Mouse (Mus musculus) lung, postnatal 10 days (tissue): Measurements from ENCODE around the gene Mrps26.
"Not testable (repeated sequence)": the region's sequence is repeated elsewhere in the genome, so short reads cannot be mapped to it uniquely, and the experiment has no call there.

ENCODE experiments used
- DNase-seq: peaks from one replicate; pipeline ENCODE4 v3.0.0; 2021

Mrps26 gene

DNA sequence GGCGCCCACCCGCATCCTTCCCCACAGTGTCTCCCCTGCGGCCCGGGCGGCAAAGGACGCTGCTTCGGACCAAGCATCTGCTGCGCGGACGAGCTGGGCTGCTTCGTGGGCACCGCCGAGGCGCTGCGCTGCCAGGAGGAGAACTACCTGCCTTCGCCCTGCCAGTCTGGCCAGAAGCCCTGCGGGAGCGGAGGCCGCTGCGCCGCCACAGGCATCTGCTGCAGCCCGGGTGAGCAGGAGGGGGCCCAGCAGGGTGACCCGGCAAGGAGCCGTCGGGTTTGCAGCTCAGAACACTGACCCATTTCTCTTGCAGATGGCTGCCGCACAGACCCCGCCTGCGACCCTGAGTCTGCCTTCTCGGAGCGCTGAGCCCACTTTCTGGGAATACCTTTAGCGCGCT, 13.0 kb downstream of the Mrps26 start:
- DNase-seq: not testable (repeated sequence)

DNA sequence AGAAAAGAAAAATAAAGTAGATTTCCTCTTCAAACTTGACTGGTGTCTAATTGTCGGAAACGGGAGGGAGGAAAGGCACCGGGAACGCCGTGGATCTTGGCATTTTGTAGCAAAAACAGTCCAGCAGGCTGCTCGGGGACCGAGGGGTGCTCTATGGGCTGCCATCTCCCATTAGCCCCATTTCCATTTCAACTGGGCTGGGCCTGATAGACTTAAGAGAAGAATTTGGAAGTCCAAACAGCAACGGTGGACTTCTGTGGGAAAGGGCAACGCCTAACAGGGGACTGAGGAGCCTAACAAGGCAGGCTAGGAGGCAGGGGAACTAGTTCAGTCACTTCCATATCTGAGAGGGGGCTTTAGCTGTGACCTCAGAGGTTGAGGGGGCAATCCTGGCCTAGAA, 13.5 kb downstream of the Mrps26 start:
- DNase-seq: no peak

DNA sequence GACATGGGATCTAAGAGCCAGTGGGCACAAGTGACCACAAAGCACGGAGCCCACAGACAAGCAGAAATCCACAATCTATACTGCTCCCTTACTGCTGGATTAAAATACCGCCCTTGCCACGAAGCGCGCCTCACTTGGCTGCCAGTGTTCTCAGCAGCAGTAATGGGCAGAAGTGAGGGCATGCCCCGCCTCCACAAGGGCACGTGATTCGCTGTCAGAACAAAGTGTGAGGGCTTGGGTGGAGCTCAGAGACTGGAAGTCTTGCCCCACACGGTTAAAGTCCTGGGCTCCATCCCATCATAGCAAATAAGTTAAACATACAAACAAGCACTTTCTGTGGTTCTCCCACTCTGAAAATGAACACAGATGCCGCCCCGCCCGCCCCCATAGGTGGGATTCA, 14.1 kb downstream of the Mrps26 start:
- peak; percentile 73 for DNase-seq

DNA sequence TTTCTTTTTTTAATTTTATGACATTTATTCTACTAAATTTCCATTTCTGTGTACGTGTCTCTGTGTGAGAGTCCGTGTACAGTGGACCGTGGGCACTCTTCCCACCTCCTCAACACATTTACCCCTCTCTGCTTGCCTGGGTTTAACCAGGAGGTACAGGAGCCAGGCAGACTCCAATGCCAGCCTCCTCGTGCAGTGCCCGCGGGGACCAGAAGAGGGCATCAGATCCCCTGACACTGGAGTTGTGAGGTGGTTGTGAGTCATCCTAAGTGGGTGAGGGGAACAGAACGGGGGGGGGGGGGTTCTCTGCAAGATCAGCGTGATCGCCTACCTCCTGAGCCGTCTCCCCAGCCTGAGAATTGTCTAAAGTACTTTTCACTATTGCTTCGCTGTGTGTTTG, 14.6 kb downstream of the Mrps26 start:
- peak; percentile 68 for DNase-seq

DNA sequence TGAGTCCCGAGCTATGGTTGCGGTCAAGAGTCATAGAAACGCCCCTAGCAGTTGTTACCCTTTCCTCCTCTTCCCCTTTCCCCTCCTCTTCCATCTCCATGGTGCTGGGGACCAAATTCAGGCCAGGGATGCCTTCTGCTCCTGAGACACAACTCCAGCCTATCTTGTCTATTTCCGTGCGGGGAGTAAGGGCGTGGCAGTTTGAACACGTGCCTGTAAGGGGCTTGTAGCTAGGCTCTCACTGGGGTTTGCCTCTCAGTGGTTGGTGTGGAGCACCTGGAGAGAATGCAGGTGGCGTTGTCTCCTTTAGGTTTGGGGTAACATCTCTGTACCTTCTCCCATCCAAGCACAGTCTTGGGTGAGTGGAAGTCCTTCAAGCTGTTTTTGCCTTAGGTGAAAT, 16.2 kb downstream of the Mrps26 start:
- DNase-seq: no peak

DNA sequence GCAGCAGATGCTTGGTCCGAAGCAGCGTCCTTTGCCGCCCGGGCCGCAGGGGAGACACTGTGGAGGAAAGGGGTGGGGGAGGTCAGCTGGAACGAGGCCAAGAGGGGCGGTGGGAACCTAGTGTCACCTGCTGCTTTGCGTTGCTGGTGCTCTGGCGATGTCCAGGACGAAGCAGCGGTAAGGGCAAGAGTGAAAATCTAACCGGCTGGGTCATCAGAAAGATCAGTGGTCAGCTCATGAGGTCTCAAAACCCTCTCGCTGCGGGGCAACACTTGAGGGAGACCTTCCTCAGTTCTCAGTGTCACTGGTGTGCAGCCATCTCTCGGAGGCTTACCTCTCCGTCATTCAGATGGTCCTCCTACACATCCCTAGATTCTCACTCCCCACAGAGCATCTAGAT, 17.7 kb downstream of the Mrps26 start:
- DNase-seq: no peak

DNA sequence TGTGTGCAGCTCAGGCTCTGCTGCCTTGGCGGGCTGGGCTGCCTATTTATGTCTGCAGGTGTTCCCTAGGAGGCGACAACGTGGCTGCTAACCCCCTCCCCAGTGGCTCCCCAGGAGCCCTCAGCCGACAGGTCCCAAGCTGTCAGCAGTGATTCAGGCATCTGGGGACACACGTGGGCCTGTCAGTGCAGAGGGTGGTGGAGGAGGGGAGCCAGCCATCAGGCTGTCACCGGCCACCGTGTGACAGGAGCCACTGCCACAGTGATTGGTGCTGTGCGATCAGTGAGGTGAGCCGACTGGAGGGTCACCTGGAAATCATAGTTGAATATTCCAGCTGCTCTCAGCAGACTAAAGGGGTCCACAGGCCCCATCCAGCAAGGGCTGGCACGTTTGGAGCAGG, 19.0 kb downstream of the Mrps26 start, which contains the start of gene Avp:
Gene Avp, minus strand, starts transcription at position 3 of the 400 bp plus-strand sequence.
- no peak for DNase-seq

DNA sequence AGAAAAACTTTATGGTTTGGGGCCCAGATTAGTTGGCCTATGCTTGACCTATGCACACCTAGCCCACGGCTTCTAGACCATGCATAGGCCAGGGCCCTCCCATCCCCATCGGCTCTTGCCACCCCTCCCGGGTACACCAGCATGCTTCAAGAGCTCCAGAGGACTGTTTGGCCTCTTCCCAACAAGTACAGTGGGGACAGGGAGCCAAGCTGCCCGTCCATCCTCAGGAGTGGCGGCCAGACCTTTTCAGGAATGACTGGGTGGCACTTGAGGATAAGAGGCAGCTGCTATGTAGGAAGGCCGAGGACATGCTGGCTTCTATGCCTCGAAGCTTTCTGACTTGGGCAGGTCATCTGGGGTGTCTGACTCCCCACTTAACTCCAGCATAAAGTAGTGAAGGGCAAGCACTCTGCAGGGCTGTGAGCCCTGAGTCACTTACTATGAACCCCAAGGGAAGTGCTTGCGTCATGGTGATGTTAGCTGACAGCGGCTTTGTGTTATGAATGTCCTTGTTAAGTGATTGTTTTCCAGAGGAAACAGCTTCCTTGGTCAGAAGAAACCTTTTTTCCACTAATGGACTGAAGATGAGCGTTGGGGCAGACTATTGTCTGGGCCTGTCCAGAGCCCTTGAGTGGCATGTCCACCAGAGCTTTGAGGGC, 20.5 kb downstream of the Mrps26 start:
- peak; percentile 50 for DNase-seq

DNA sequence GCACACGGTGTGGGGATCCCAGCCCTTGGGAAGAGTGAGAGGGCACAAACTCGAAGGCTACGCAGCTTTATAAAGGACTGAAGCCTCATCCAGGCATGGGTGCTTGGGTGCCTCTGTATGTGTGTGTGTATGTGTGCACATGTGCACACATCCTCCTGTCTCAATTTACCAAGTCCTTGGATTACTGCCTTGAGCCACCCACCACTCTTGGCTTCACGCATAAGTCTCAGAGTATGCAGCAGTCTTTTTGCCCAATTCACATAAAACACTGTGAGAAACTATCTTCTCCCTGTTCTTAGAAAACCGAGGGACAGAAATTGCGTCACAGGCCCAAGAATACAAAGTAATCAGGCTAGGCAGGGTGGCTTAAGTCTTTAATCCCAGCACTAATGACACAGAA, 22.5 kb downstream of the Mrps26 start:
- DNase-seq: no peak

DNA sequence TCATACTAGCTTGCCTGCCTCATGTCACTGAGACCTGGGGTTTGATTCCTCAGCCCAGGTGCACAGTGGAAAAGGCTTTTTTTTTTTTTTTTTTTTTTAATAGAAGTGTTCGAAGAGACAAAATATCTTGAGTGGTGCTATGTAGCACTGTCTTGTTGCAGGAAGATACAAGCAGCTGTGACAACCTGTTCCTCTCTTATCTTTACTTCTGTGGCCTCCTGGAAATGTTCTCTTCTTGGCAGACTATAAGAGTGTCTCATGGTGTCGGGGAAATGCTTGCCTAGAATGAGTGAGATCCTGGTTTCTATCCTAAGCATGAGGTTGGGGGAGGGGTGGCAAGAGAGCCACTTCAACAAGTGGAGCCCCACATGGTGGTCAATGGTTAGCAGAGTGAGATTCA, 24.8 kb downstream of the Mrps26 start:
- DNase-seq: no peak

DNA sequence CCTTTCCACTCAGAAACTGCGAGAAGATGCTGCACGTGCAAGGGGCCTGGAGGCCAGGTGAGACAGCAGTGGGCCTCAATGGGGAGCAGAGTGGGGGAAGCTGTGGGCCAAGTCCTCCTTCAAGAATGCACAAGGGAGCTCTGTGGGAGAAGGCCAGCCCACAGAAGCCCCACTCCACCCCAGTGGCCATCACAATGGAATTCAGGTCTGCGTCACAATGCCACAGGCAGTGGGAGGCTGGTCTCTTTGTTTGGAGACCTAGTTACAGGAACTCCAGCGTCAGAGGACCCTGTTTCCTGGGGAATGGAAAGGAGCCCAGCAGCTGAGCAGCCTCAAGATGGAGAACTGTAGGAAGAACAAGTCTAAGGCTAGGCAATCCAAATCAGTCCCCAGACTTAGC, 25.6 kb downstream of the Mrps26 start:
- DNase-seq: no peak

DNA sequence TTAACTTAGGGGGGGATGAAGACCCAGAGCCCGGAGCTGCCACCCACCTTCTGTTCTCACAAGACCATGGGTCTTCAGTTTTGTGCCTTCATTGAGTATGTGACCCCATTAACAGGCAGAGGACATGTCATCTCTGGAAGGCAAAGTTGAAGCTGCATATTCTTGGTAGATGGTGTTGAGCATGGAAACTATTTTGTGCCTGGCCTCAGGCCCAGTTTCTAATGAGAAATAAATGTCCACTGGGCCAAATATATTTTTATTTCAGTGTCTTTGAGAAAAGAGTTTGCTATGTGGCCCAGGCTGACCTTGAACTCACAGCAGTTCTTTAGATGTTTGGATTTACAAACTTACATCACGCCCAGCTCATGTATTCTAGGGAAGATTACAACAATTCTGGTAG, 26.2 kb downstream of the Mrps26 start:
- DNase-seq: peak; percentile 52

DNA sequence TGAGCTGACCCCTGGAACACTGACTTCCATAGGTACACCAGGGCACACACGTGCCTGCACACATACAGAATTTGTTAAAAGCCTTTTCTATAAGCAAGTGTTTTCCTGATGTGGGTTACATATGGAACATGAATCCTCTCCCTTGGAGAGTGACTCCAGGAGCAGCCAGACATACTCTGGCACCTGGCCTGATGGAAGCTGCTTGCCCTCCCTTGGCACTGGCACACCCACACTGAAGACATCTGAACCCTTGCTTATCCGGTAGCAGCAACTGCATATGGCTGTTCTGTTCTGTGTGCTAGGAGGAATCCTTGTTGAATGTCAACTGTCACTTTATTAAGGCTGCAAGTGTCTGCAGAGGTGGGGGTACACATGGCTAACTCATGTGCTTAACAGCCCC, 27.5 kb downstream of the Mrps26 start:
- no peak for DNase-seq

DNA sequence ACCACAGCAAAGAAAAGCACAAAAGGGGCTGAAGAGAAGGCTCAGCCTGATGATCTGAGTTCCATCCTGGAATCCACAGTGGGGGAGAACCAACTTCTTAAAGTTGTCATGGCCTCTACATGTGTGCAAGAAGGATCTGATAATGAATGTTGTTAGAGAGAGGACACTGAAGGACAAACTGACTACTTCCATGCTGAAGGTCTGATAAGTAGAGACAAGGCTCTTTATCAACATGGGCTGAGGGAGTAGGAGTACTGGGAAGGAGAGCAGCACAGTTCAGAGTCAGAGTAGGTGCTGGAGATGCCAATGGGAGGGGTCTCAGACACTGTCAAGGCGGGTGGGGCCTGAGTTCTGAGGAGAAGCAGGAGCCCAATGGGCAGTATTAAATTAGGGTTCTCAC, 32.1 kb downstream of the Mrps26 start:
- DNase-seq: no peak

DNA sequence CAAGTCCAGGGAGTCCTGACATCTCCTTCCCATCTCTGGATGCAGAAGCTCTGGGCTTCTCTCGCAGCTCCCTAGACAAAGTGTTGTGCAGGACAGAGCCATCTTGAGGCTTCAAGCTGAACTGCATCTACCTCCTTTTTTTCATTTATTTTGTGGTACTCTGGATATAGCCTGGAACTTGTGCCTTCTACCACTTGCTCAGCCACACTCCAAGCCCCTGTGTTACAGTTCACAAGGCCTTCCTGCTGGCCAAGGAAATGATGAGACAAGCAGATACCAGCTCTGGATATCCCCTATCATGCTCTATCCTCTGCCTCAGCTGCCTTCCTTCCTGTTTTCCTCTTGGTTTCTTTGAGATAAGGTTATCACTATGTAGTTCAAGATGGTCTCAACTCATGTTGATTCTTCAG, 34.1 kb downstream of the Mrps26 start:
- peak; percentile 62 for DNase-seq

DNA sequence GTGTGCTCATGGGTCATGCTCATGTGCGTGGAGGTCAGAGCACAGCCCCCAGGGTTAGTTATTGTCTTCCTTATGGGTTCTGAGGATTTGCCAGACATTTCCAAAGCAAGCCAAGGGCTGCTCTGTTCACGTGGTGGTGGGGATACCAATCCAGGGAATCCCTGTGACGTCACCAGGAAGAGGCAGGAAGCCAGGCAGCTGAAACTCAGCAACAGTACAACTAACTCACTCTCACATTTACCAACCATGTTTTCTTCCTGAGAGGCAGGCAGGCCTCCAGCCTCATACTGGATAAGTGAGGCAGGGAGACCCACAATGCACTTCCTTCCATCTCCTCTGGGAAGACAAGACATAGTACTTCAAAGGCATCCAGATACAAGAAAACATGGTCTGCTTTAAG, 34.9 kb downstream of the Mrps26 start:
- no peak for DNase-seq

DNA sequence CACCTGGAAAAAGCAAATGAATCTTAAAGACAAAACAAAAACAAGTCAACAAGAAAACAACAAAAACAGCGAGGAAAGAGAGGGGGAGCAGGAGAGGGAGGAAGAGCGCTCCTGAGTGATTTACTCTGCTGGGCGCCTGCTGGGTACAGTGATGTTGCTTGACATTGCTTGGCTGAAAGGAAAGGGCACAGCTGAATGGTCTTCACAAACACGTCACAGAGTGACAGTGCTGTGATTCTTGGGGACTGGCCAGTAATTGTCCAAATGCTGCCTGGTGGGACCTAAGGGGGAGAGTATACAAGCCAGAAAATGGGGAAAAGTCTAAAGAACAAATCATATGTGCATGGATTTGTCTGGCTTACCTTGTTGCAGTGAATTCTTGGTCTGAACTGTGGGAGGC, 38.7 kb downstream of the Mrps26 start:
- DNase-seq: peak; percentile 70

DNA sequence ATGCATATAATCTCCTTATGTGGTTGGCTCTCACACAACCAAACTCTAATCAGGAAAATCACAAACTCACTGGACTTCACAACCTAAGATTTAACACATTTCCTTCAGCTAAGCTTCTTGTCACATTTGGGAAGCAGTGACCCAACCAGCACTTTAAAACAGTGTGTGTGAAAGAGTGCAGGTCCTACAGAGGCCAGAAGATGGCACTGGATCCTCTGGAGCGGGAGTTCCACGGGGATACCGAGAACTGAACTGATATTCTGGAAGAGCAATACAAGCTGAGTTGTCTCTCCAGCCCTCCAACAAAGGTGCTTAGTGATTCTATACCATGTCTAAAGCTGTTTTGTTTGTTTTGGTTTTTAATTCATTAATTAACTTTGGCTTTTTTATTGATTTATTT, 49.5 kb downstream of the Mrps26 start:
- DNase-seq: no peak
